Mouse (Mus musculus) frontal cortex, postnatal 36 days (tissue): Measurements from ENCODE around the gene Dgkh.
"Not testable (repeated sequence)": the region's sequence is repeated elsewhere in the genome, so short reads cannot be mapped to it uniquely, and the experiment has no call there.

Experiments
- DNase-seq, 2 experiments: peaks; one replicate each; pipeline ENCODE4 v3.0.0; 2022; ENCODE audit warnings: low spot score in 2 of 2

The Dgkh gene

GRCm38 (mm10) chr14:78723655-78724054, 8.9 kb downstream of the Dgkh start:
- DNase-seq = not testable (repeated sequence)

- DNase-seq = no peak
Measured at GRCm38 (mm10) chr14:78722031-78722430, 10.5 kb downstream of the Dgkh start.

- no peak for DNase-seq
Measured at GRCm38 (mm10) chr14:78716035-78716434, 16.5 kb downstream of the Dgkh start.

- DNase-seq = peak; percentile 46 to 76
Measured at GRCm38 (mm10) chr14:78712565-78713148, 19.9 kb downstream of the Dgkh start.

GRCm38 (mm10) chr14:78710647-78711046, 21.9 kb downstream of the Dgkh start:
- no peak for DNase-seq

GRCm38 (mm10) chr14:78705616-78706015, 27.0 kb downstream of the Dgkh start:
- no peak for DNase-seq

GRCm38 (mm10) chr14:78703989-78704388, 28.6 kb downstream of the Dgkh start:
- no peak for DNase-seq

- no peak for DNase-seq
Measured at GRCm38 (mm10) chr14:78703361-78703760, 29.2 kb downstream of the Dgkh start.

- no peak for DNase-seq
Measured at GRCm38 (mm10) chr14:78702048-78702447, 30.5 kb downstream of the Dgkh start.

- DNase-seq = no peak
Measured at GRCm38 (mm10) chr14:78701501-78701900, 31.1 kb downstream of the Dgkh start.

GRCm38 (mm10) chr14:78701087-78701486, 31.5 kb downstream of the Dgkh start:
- DNase-seq = no peak

- no peak for DNase-seq
Measured at GRCm38 (mm10) chr14:78699634-78700033, 32.9 kb downstream of the Dgkh start.

GRCm38 (mm10) chr14:78699196-78699595, 33.4 kb downstream of the Dgkh start:
- peak in 1 of 2 experiments; percentile 49 for DNase-seq

- no peak for DNase-seq
Measured at GRCm38 (mm10) chr14:78694121-78694520, 38.5 kb downstream of the Dgkh start.

GRCm38 (mm10) chr14:78692602-78693001, 40.0 kb downstream of the Dgkh start:
- peak in 1 of 2 experiments; percentile 45 for DNase-seq

GRCm38 (mm10) chr14:78691926-78692487, 40.6 kb downstream of the Dgkh start:
- DNase-seq = no peak

GRCm38 (mm10) chr14:78690883-78691282, 41.7 kb downstream of the Dgkh start:
- DNase-seq = no peak

GRCm38 (mm10) chr14:78690387-78690786, 42.2 kb downstream of the Dgkh start:
- DNase-seq = no peak

GRCm38 (mm10) chr14:78689950-78690349, 42.6 kb downstream of the Dgkh start:
- DNase-seq = no peak

GRCm38 (mm10) chr14:78687716-78688115, 44.9 kb downstream of the Dgkh start:
- DNase-seq = no peak

GRCm38 (mm10) chr14:78686701-78687100, 45.9 kb downstream of the Dgkh start:
- no peak for DNase-seq

GRCm38 (mm10) chr14:78684171-78684570, 48.4 kb downstream of the Dgkh start:
- no peak for DNase-seq

- no peak for DNase-seq
Measured at GRCm38 (mm10) chr14:78678981-78679380, 53.6 kb downstream of the Dgkh start.
